Mouse (Mus musculus) ES-Bruce4 (cell line): ENCODE data around the gene Klf1.

Source experiments
- CTCF ChIP-seq: IDR thresholded peaks from one replicate; pipeline ENCODE4 v1.8.1; 2011; ENCODE audit warnings: low read depth, low read length
- EP300 ChIP-seq: IDR thresholded peaks from 2 replicates; pipeline ENCODE4 v1.6.1; 2011; ENCODE audit warnings: low read depth, low read length; ENCODE audit not compliant: insufficient read depth
- POLR2A ChIP-seq: IDR thresholded peaks from one replicate; pipeline ENCODE4 v1.8.1; 2011; ENCODE audit warnings: low read length; ENCODE audit not compliant: insufficient read depth

DNA sequence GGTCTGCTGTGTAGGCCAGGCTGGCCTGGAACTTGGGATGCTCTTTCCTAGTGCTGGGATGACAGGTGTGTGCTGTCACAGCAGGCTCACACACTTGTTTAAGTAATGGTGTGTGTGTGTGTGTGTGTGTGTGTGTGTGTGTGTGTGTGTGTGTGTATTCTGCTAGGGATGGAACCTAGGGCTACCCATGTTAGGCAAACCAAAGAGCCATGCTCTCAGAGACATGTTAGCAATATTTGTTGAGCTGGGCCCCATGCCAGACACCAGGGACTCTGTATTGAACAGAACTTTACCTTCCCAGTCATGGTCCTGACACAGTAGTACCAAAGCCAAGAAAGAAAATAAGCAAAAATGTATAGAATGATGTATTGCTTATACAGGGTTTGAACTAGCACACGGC is 25.8 kb downstream of the Klf1 start:
- TF ChIP-seq POLR2A (no peak), CTCF (no peak), EP300 (no peak)
